Mouse (Mus musculus) cortical plate, adult 2 months (tissue): ENCODE measurements around the gene Sap30. TPM values are rescaled to one million over a fixed set of nuclear protein-coding genes. Genes with fewer than 3 reads are reported as not detected.

ENCODE experiments used
- H3K27ac ChIP-seq: fragments of 200-500 bp; 2 replicates; pipeline ENCODE4 v1.5.1; 2012; ENCODE audit warnings: low read length, control low read depth, inconsistent platforms; ENCODE audit not compliant: insufficient read depth
- H3K4me1 ChIP-seq: fragments of 200-500 bp; 2 replicates; pipeline ENCODE4 v1.6.1; 2011; ENCODE audit warnings: low read length; ENCODE audit not compliant: control insufficient read depth, insufficient read depth
- H3K4me3 ChIP-seq: fragments of 200-500 bp; 2 replicates; pipeline ENCODE4 v1.5.1; 2011; ENCODE audit warnings: mild to moderate bottlenecking, low read length, control low read depth; ENCODE audit not compliant: insufficient read depth
- CTCF ChIP-seq: fragments of 200-500 bp; IDR thresholded peaks from 2 replicates; pipeline ENCODE4 v1.5.1; 2011; ENCODE audit warnings: mild to moderate bottlenecking, control low read depth, low read length; ENCODE audit not compliant: insufficient read depth; ENCODE audit errors: extremely low read depth
- POLR2A ChIP-seq: fragments of 200-500 bp; IDR thresholded peaks from 2 replicates; pipeline ENCODE4 v1.6.1; 2011; ENCODE audit warnings: mild to moderate bottlenecking, low read length, control low read depth; ENCODE audit not compliant: insufficient read depth; ENCODE audit errors: extremely low read depth
- polyA plus RNA-seq: library from polyadenylated mRNA; depleted of rRNA; stranded (reverse); fragments of >200 nt; gene quantifications from 2 replicates; pipeline ENCODE4 v1.2.3, GENCODE M21; 2012

The Sap30 gene
- polyA plus RNA-seq, 1 experiment: 8.4 TPM

DNA sequence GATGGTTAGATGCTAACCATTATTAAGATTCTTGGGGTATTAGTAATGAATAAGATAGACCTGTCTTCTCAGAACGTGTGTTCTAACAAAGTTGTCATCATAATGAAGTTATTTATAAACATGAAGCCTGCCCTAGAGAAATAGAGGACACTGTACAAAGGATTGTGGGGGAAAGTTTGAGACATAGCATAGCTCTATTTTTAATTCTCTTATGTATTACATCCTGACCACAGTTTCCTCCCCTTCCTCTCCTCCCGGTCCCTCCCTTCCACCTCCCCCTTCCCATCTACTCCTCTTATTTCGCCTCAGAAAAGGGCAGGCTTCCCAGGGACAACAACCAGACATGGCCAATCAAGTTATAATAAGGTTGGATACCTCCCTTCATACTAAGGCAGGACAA is 9.3 kb downstream of the Sap30 start:
- no peak overlapping the region for H3K27ac ChIP-seq
- no peaks in the 10 kb centered on the region for H3K4me1 ChIP-seq
- TF ChIP-seq POLR2A (no peak), CTCF (no peak)
- H3K4me3 ChIP-seq: no peak overlapping the region

DNA sequence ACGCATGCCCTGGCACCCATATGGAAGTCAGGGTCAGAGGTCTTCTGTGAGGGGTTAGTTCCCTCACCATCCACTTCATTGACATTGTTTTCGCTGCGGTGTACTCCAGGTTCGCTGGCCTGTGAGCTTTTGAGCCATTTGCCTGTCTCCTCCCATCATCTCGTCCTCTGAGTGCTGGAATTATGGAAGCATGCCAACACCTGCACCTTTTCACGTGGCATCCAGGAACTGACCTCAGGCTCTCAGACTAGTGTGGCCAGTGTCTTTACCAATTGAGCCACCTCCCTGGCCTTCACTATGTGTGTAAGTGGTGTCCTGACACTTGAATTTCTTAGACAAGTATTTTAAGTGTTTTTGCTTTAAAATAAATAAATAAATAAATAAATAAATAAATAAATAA is 13.9 kb downstream of the Sap30 start:
- no peak overlapping the region for H3K27ac ChIP-seq
- no peaks in the 10 kb centered on the region for H3K4me1 ChIP-seq
- H3K4me3 ChIP-seq: no peak overlapping the region
- no peak for TF ChIP-seq CTCF
- no peak for TF ChIP-seq POLR2A

DNA sequence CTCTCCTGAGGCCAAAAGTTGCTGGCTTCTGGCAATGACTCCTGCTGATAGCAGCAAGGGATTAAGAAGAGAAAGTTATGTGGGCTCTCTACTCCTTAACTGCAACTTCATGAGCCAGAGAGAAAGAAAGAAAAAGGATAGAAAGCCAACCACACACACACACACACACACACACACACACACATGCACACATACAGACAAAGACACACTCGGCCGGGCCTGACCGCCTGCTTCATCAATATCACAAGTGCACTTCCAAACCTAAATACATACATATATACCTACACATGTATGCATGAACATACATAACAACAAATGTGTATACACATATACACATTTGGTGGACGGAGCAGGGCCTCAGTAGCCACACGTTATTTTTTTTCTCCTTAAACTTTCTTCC is 16.8 kb downstream of the Sap30 start:
- no peak overlapping the region for H3K27ac ChIP-seq
- no peaks in the 10 kb centered on the region for H3K4me1 ChIP-seq
- H3K4me3 ChIP-seq: no peak overlapping the region
- TF ChIP-seq CTCF (no peak), POLR2A (no peak)

DNA sequence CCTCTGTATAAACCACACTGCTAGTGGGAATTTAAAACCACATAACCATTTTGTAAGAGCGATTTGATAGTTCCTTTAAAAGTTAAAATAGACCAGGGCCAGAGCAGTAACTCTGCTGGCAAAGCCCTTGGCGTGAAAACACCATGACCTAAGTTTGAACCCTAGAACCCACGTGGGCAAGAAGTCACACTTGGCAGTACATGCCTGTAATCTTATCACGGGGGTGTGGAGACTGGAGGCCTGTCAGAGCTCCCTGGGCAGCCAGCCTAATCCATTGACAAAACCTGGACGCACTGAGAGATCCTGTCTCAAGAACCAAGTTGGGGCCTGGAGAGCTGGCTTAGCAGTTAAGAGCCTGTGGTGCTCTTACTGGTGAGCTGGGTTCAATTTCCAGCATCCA is 19.0 kb downstream of the Sap30 start:
- TF ChIP-seq CTCF (no peak), POLR2A (no peak)
- Histone ChIP-seq H3K4me3 (no peak overlapping the region), H3K4me1 (no peaks in the 10 kb centered on the region), H3K27ac (no peak overlapping the region)

DNA sequence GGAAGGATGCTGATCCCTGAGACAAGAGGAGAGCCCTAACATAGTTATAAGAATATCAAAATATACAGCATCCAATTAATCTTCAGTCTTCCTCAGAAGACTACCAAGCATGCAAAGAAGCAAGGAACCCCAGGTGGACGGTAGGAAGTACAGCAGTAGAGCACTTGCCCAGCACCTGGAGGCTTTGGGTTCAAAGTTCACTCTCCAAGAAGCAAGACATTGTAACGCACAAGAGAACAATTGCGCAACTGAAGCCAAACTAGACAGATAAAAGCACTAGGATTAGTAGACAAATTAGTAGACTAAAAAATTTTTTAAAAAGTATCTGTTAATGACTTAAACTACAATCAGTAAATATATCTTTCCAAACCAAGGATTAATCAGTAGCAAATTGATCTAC is 23.9 kb downstream of the Sap30 start:
- no peak overlapping the region for H3K27ac ChIP-seq
- H3K4me1 ChIP-seq: no peaks in the 10 kb centered on the region
- TF ChIP-seq POLR2A (no peak), CTCF (no peak)
- no peak overlapping the region for H3K4me3 ChIP-seq

DNA sequence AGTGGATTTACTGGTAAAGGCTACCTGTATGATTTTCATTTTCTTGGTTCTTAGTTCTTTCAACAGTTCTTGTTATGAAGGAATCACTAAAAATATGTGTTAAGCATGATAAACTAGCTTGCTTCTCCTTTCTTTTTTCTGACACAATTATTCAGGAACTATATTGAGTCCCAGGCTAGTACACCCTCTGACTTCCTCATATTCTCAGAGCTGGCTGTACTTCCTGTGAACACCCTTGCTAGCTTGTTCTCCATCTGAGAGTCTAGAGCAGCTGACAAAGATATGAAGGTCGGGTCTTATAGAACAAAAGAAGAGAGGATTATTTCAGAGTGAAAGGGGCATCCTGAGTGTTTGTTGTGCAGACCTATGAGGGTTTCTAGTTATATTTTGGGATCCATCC is 24.8 kb downstream of the Sap30 start:
- Histone ChIP-seq H3K4me3 (no peak overlapping the region), H3K27ac (no peak overlapping the region), H3K4me1 (no peaks in the 10 kb centered on the region)
- TF ChIP-seq CTCF: no peak
- no peak for TF ChIP-seq POLR2A

DNA sequence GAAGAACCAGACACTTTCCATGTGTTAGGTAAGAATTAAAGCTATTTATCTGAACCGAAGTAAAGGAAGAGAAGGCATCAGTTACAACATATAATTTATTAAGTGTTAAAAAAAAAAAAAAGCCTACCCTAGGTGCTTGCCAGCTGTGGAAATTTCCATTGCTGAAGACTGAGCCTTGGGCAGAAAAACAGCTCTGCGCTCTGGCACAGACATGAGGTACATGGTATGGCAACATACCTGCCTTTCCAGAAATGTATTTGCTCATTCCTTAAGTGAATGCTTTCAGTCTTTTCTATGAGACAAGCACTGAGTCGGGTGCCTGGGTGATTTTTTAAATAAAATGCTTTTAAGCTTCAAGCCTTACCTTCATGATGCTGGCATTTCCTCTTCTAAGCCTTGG is 29.7 kb downstream of the Sap30 start:
- H3K4me1 ChIP-seq: no peaks in the 10 kb centered on the region
- no peak overlapping the region for H3K27ac ChIP-seq
- TF ChIP-seq CTCF (no peak), POLR2A (no peak)
- H3K4me3 ChIP-seq: no peak overlapping the region; the same call in 1 of the 2 replicates

DNA sequence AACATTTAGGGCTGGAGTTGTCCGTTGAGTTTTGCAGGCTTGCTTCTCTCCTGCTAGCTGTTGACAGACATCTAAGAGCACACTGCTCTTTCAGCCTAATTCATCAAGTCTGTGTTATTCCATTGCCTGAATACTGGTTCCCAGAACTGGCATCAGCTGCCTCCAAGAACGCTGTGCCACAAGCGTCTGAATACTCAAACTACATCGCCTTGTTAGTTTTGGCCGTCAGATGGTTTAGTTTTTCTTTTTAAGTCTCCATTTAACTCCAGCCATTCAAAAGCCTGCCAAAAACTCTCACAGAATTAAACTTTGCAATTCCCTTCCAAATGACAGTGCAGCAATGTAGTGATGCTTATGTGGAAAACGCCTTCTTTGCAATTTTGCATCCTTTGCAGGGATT is 30.5 kb downstream of the Sap30 start:
- peak overlapping the region; percentile 38; the same call in 1 of the 2 replicates for H3K4me3 ChIP-seq
- TF ChIP-seq CTCF (no peak), POLR2A (0 out of 2 replicates have a peak, but pooled peaks have one; percentile 42)

DNA sequence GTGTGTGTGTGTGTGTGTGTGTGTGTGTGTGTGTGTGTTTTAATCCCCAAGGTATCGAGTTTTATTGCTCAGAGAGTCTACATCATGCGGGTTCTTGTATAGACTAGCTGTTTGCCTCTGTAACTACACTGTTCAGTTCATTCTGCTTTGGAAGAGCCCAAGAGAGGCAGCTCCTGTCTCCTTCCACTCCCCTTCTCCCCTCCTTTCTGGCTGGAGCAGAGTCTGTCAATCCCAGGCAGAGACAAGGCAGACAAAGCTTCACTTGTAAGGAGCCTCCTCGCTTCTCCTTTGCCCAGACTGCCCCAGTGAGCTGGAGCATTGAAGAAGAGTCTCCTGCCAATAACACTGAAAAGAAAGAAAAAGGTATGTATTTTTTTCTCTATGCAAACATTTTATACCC is 31.9 kb downstream of the Sap30 start, which contains the start of gene Scrg1:
Gene Scrg1 (plus strand): TSS at position 159 of the 400 bp plus-strand sequence.
- Histone ChIP-seq H3K27ac (peak within 1 kb of the TSS; percentile 49), H3K4me3 (peak within 1 kb of the TSS; percentile 38), H3K4me1 (no peaks in the 10 kb centered on the region)
- TF ChIP-seq POLR2A (peak; percentile 36; the same call in 1 of the 2 replicates), CTCF (no peak)

More for the DNA sequence above, 30.5 kb downstream of the Sap30 start:
- Histone ChIP-seq H3K4me1 (no peaks in the 10 kb centered on the region), H3K27ac (no peak overlapping the region; the same call in 1 of the 2 replicates)

DNA sequence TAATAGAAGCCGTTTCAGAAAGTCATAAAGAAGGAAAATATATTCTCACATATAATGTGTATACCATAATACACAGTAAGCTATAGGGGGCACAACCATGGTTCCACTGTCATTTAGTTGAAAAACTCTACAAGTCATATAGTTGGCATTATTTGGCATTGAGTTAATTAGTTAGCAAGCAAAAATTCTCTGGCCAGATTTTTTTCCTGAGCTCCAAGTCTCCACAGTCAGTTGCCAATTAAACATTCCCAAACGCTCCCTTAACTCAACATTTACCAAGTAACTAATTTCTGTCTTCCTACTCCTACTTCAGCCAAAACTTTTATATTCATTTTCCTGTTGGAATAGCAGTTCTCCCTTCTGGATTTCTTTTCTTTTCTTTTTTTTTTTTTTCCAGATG is 34.3 kb downstream of the Sap30 start:
- TF ChIP-seq POLR2A (no peak), CTCF (no peak)
- H3K27ac ChIP-seq: no peak overlapping the region
- no peak overlapping the region for H3K4me3 ChIP-seq
- H3K4me1 ChIP-seq: no peaks in the 10 kb centered on the region

DNA sequence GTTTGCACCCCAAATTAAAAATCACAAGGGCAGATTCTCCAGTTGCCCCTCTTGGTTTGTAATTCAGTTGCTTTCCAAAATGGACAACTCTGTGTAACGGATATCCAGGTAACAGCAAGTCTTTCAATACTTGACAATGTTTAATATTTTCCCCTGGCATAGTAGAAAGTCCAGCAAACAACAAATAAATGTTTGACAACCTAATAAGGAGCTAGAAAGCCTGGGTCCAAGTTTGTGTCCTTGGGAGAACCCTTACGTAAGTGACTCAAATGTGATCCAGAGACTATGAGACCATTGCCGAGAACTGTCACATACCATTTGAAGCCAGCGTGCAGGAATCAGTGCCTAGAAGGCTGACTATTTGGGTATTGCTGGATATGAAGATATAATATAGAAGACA is 35.8 kb downstream of the Sap30 start:
- Histone ChIP-seq H3K27ac (no peak overlapping the region), H3K4me1 (no peaks in the 10 kb centered on the region), H3K4me3 (no peak overlapping the region)
- TF ChIP-seq POLR2A: no peak
- no peak for TF ChIP-seq CTCF
